Mouse (Mus musculus) liver, embryonic 14.5 days (tissue): ENCODE results near the gene Atcay. TPM values are rescaled to one million over a fixed set of nuclear protein-coding genes. Genes with fewer than 3 reads are reported as not detected.
"Not testable (repeated sequence)": the region's sequence is repeated elsewhere in the genome, so short reads cannot be mapped to it uniquely, and the experiment has no call there.

ENCODE experiments used
- ATAC-seq: fragments of 200-750 bp; cut with Nextera tagmentation; 2 replicates; pipeline ENCODE4 v1.8.0; 2017; ENCODE audit warnings: moderate number of reproducible peaks, mild to moderate bottlenecking, moderate library complexity; ENCODE audit not compliant: insufficient read depth
- DNase-seq, 3 experiments: peaks; one replicate each; pipeline ENCODE4 v3.0.0-alpha.2; 2012 to 2013; ENCODE audit warnings: low read depth in 3 of 3, low spot score in 3 of 3
- H3K27ac ChIP-seq: fragments of 300-500 bp; sonication (generic); 2 replicates; pipeline ENCODE4 v1.5.1; 2014; ENCODE audit warnings: moderate library complexity, mild to moderate bottlenecking, control low read depth, inconsistent platforms
- H3K27me3 ChIP-seq: fragments of 300-500 bp; sonication (generic); 2 replicates; pipeline ENCODE4 v1.6.1; 2014; ENCODE audit warnings: mild to moderate bottlenecking, low read length, moderate library complexity; ENCODE audit not compliant: control insufficient read depth, insufficient read depth
- H3K36me3 ChIP-seq: fragments of 300-500 bp; sonication (generic); replicated peaks from 2 replicates; pipeline ENCODE4 v1.6.1; 2014; ENCODE audit warnings: low read depth; ENCODE audit not compliant: control insufficient read depth, insufficient read depth
- H3K4me1 ChIP-seq, 2 experiments: fragments of 200-500 bp in 1 of 2; fragments of 300-500 bp in 1 of 2; sonication (generic) in 1 of 2; replicated peaks; 2 replicates each; pipeline ENCODE4 v1.6.1; 2012 to 2014; ENCODE audit warnings: antibody characterized with exemption in 1 of 2, inconsistent platforms in 1 of 2, low read length in 1 of 2; ENCODE audit not compliant: control insufficient read depth in 2 of 2, insufficient read depth in 2 of 2
- H3K4me2 ChIP-seq: fragments of 300-500 bp; sonication (generic); 2 replicates; pipeline ENCODE4 v1.6.1; 2014; ENCODE audit warnings: low read depth, mild to moderate bottlenecking, control low read depth, moderate library complexity
- H3K4me3 ChIP-seq, 2 experiments: fragments of 200-500 bp in 1 of 2; fragments of 300-500 bp in 1 of 2; sonication (generic) in 1 of 2; 2 replicates each; pipeline ENCODE4 v1.5.1; 2012 to 2014; ENCODE audit warnings: low read depth in 2 of 2, low read length in 2 of 2, mild to moderate bottlenecking in 2 of 2, control low read depth in 1 of 2, inconsistent platforms in 1 of 2, moderate library complexity in 1 of 2; ENCODE audit not compliant: insufficient read depth in 1 of 2
- H3K9ac ChIP-seq: fragments of 300-500 bp; sonication (generic); replicated peaks from 2 replicates; pipeline ENCODE4 v1.6.1; 2014; ENCODE audit warnings: mild to moderate bottlenecking, control low read depth, moderate library complexity
- H3K9me3 ChIP-seq: fragments of 300-500 bp; sonication (generic); 2 replicates; pipeline ENCODE4 v1.6.1; 2016; ENCODE audit warnings: low read length, mixed read lengths; ENCODE audit not compliant: control insufficient read depth
- CTCF ChIP-seq: IDR thresholded peaks from 2 replicates; pipeline ENCODE4 v1.5.1; 2016; ENCODE audit warnings: antibody characterized with exemption, low read depth, control low read depth
- EP300 ChIP-seq: IDR thresholded peaks from 2 replicates; pipeline ENCODE4 v1.6.1; 2016; ENCODE audit warnings: antibody characterized with exemption, low read depth
- WGBS: fragments of 180-500 bp; shearing (Covaris S2); extraction: QIAGEN DNeasy Blood & Tissue Kit; methylation state at CpG from one replicate; pipeline ENCODE4 v1.1.7; 2014; ENCODE audit not compliant: insufficient replicate concordance; 5-methylcytosine and 5-hydroxymethylcytosine counted together
- polyA plus RNA-seq, 2 experiments: library from polyadenylated mRNA; depleted of rRNA in 1 of 2; stranded (reverse) in 1 of 2; unstranded in 1 of 2; fragments of >200 nt; fragmentation: Nextera tagmentation in 1 of 2; extraction: Ambion mirVana in 1 of 2; gene quantifications; 2 replicates each; pipeline versions ENCODE4 v1.2.1 to v1.2.3; 2012 to 2014

The Atcay gene
- polyA plus RNA-seq, 2 experiments: 0.01 TPM; not detected in 1

DNA sequence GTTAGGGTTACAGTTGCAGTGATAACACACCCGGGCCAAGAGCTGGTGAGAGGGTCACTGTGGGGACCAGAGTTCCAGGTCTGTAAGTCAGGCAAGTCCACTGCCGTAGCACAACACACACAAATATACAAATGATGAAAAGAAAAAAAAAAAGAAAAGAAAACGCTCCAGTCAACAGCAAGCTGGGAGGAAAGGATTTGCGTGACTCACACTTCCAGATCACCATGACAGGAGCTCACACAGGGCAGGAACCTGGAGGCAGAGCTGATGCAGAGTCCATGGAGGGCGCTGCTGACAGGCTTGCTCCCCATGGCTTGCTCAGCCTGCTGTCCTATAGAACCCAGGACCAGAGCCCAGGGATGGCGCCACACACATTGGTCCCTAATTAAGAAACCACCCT is 3.6 kb upstream of the Atcay start:
- H3K27me3 ChIP-seq: peaks cover 30% of the 10 kb centered on the region
- DNase-seq (no peak), ATAC-seq (no peak)
- H3K36me3 ChIP-seq: no peaks in the 10 kb centered on the region
- H3K9ac ChIP-seq: no peak overlapping the region
- H3K4me3 ChIP-seq: no peak overlapping the region
- no peak for TF ChIP-seq CTCF
- TF ChIP-seq EP300: no peak
- H3K4me2 ChIP-seq: no peak overlapping the region
- no peaks in the 10 kb centered on the region for H3K9me3 ChIP-seq
- H3K4me1 ChIP-seq: peaks cover 2 to 3% of the 10 kb centered on the region in 2 experiments; a peak in 2 of 4 replicates
- 59% methylated on average over 6 of the region's 6 CpGs for WGBS
- no peak overlapping the region for H3K27ac ChIP-seq

DNA sequence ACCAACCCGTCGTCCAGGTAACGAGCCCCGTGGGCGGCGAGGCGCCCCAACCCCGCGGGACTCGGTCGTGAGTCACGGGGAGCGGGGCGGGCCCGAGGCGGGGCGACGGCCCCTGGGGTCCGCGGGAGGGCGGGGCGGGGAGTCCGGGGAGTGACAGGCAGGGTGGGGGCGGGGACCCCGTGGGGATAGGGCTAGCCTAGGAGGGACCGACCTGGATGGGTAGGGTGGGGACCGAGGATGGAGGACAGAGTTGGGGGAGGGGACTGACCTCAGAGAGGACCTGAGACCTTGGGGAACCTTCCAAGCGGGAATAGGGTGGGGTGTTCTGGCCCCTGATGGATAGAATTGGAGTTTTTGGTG is 2.6 kb upstream of the Atcay start:
- no peaks in the 10 kb centered on the region for H3K9me3 ChIP-seq
- H3K27me3 ChIP-seq: peaks cover 32% of the 10 kb centered on the region
- TF ChIP-seq EP300: no peak
- no peak for TF ChIP-seq CTCF
- H3K4me3 ChIP-seq: peak overlapping the region; percentile 55 to 66
- no peaks in the 10 kb centered on the region for H3K36me3 ChIP-seq
- ATAC-seq (peak; percentile 73), DNase-seq (no peak)
- H3K27ac ChIP-seq: no peak overlapping the region
- H3K4me2 ChIP-seq: peak overlapping the region; percentile 56
- WGBS: 1% methylated on average over 28 of the region's 28 CpGs
- peaks cover 2 to 3% of the 10 kb centered on the region in 2 experiments; a peak in 2 of 4 replicates for H3K4me1 ChIP-seq
- peak overlapping the region; percentile 24 for H3K9ac ChIP-seq

DNA sequence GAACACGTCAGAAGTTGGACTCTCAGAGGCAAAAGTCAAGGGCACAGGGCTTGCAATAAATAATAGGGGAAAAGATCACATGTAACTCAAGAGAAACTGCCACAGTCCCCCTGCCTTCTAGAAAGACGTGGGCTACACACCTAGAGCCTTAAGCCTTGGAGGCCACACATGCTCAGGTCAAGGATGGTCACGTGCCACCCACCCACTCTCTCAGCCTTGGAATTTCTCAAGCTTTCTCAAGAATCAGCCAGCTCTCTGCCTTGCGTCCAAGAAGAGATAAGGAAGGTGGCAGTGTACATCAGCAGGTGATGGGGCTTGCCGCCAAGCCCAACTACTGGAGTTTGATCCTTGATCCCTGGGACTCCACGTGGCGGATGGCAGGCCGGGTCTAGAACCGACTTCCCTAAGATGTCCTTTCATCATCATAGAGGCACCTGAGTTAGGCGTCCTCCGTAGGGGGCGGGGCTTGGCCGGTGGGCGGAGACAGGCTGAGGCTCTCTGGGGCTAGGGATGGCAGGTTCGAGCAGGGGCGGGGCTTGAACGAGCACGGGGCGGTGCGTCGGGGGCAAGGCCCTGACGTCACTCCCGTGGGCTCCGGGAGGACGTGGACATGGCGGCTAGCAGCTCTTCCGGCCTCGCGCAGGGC is 2.1 kb upstream of the Atcay start, which contains the start of gene Zfr2:
TSS of gene Zfr2 (plus strand) at position 576 of the 646 bp plus-strand sequence.
- H3K27me3 ChIP-seq: peaks cover 36% of the 10 kb centered on the region

DNA sequence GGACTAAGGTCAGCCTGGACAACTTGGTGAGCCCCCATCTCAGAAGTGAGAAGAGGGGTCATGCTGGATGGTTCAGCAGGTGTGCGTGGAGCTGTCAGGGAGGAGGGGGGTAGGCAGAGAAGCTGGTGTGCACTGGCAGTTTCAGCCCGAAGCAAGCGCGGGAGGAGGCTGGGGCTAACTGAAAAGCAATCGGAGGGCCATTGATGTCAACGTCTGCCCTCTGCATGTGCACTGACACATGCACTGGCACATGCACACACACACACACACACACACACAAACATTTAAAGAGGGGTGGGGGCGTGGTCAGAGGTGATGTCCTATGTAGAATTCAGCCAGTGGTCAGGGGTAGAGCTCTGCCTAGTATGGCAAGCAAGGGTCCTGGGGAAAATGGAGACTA is 803 bp upstream of the Atcay start:
- ATAC-seq (no peak), DNase-seq (no peak)
- H3K4me1 ChIP-seq: peaks cover 2 to 3% of the 10 kb centered on the region in 2 experiments; a peak in 2 of 4 replicates
- WGBS: 46% methylated on average over 7 of the region's 7 CpGs
- no peak overlapping the region for H3K4me3 ChIP-seq
- no peak overlapping the region for H3K4me2 ChIP-seq
- peaks cover 36% of the 10 kb centered on the region for H3K27me3 ChIP-seq
- no peak overlapping the region for H3K27ac ChIP-seq
- no peak for TF ChIP-seq CTCF
- TF ChIP-seq EP300: no peak
- no peaks in the 10 kb centered on the region for H3K9me3 ChIP-seq
- no peak overlapping the region for H3K9ac ChIP-seq
- no peaks in the 10 kb centered on the region for H3K36me3 ChIP-seq

More for the DNA sequence above, 2.1 kb upstream of the Atcay start, which contains the start of gene Zfr2:
- no peaks in the 10 kb centered on the region for H3K9me3 ChIP-seq
- DNase-seq (peak; percentile 60 to 76 (median 69)), ATAC-seq (peak; percentile 83)
- H3K9ac ChIP-seq: peak within 1 kb of the TSS; percentile 24
- peaks cover 2 to 3% of the 10 kb centered on the region in 2 experiments; a peak in 2 of 4 replicates for H3K4me1 ChIP-seq
- 7% methylated on average over 29 of the region's 29 CpGs for WGBS
- TF ChIP-seq CTCF: no peak
- no peak for TF ChIP-seq EP300
- no peak within 1 kb of the TSS for H3K27ac ChIP-seq
- H3K4me3 ChIP-seq: peak within 1 kb of the TSS; percentile 55 to 66
- H3K36me3 ChIP-seq: no peaks in the 10 kb centered on the region
- H3K4me2 ChIP-seq: peak within 1 kb of the TSS; percentile 56

DNA sequence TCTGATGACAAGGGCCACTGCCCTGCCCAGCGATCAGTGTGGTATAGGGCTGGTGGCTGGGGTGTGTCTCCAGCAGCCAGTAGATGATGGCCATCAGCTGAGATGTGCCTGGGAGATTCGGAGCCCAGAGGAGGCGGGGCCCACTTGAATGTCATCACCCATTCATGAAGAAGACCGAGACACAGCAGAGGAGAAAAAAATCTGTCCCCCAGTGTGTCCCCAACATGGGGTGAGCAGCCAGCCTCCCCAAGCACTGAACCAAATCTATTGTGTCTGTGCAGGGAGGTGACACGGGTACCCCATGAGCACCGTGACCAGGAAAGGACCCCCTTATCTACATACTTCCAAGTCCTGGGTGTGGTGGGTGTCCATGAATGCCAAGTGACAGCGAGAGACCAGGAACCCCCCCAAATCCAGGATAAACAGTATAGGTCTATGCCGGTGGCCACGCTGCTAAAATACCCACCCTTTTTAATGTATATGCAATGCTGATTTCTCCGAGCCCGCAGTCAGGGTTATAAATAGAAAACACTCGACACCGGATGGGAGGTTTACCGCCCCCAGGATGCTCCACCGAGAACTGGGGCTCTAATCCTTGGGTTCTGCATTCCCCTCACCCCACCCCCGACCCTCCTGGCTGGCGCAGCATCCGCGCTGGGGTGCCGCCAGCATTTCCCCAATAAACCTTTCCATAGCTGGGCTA is 747 bp downstream of the Atcay start:
- TF ChIP-seq CTCF (no peak), EP300 (no peak)
- H3K36me3 ChIP-seq: no peaks in the 10 kb centered on the region
- no peaks in the 10 kb centered on the region for H3K9me3 ChIP-seq
- no peak overlapping the region for H3K27ac ChIP-seq
- no peak overlapping the region for H3K9ac ChIP-seq
- no peak overlapping the region for H3K4me3 ChIP-seq
- peaks cover 2 to 3% of the 10 kb centered on the region in 2 experiments; a peak in 2 of 4 replicates for H3K4me1 ChIP-seq
- no peak for DNase-seq
- H3K27me3 ChIP-seq: peaks cover 36% of the 10 kb centered on the region
- 12% methylated on average over 20 of the region's 20 CpGs for WGBS
- no peak overlapping the region for H3K4me2 ChIP-seq
- ATAC-seq: no peak

DNA sequence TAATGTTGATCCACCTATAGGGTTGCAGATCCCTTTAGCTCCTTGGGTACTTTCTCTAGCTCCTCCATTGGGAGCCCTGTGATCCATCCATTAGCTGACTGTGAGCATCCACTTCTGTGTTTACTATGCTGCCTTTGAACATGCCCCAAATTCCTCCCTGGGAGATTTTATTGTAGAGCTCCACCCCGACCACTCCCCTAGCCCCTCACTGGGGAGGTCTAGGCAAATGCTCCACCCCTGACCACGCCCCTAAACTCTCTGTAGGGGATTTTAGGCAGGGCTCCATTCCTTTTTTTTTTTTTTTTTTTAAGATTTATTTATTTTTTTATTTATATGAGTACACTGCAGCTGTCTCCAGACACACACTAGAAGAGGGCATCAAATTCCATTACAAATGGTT is 6.9 kb downstream of the Atcay start:
- H3K27me3 ChIP-seq, H3K4me1 ChIP-seq, H3K9me3 ChIP-seq, DNase-seq, ATAC-seq, H3K4me2 ChIP-seq, H3K36me3 ChIP-seq, H3K27ac ChIP-seq, H3K9ac ChIP-seq, H3K4me3 ChIP-seq: not testable (repeated sequence)
- 33% methylated on average over 2 of the region's 2 CpGs for WGBS
